Mouse (Mus musculus): Measurements from ENCODE around the gene Kcna3. TPM values are rescaled to one million over a fixed set of nuclear protein-coding genes. Genes with fewer than 3 reads are reported as not detected.
A peak's percentile ranks its signal among the peaks of the same experiment; 100 is the strongest.

Kcna3 gene
- total RNA-seq (2014; rRNA removed; ENCODE audit: low replicate concordance) (1.7 TPM in 1 of 2 replicates, not detected in the other), polyA plus RNA-seq (2015; fragmentation: Nextera tagmentation; extraction: Ambion mirVana) (0.10 and 0.19 TPM in 2 replicates)

DNA sequence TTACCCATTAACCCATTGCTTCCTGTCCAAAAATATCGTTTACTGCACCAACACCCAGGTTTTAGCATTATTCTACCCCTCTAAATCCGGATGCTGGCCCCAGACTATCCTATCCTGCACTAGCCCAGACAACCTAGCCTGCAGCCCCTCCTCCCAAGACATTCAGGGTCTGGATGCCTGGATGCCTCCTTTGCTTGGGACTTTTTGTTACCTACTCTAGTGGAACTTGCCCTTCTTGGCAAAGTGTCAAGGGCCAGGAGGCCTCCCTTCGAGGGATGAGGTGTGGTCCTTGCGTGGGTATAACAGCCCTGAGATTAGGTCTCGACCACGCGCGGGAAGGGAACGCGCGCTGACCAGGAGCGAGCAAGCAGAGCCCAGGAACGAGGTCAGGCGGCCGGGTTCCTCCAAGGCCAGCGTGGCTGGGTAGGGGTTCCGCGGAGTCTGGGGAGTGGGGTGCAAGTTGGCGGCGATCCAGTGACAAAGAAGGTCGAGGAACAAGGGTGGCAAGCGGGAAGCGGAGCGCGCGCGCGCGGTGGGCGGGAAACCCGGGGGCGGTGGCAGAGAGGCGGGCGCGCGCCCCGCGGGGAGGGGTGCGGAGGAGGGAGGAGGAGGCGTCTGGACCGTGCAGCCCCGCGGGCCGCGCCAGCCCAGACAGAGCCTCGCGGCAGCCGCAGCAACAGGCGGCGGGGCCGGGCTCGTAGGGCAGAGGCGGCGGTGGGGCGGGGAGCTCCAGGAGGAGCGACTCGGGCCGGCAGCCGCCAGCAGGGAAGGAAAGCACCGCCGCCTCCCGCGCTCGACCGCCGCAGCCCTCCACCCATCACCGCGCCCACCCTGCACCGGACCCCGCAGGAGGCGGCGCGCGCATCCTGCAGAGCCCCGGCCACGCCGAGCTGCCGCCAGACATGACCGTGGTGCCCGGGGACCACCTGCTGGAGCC, at the start of gene Kcna3:
Kcna3 (plus strand) TSS at position 649 of the 937 bp plus-strand sequence.
- 1% methylated on average over 51 of the region's 80 CpGs for WGBS
- peak; percentile 36 for DNase-seq (ENCODE audit: low spot score)
- H3K4me1 ChIP-seq (ENCODE audit: control insufficient read depth, insufficient read depth) = 0 out of 2 replicates have a peak, but pooled peaks cover 4% of the 10 kb centered on the region
- TF ChIP-seq CTCF (IDR thresholded peaks at IDR 0.05; ENCODE audit: low read depth) (no peak), EP300 (IDR thresholded peaks at IDR 0.05; ENCODE audit: low read depth) (no peak)
- H3K36me3 ChIP-seq (replicated peaks; ENCODE audit: control insufficient read depth, insufficient read depth, low read length) = no peaks in the 10 kb centered on the region
- ATAC-seq (ENCODE audit: insufficient read depth, low read depth) = peak; percentile 86
- peak within 1 kb of the TSS; percentile 66 for H3K4me3 ChIP-seq (ENCODE audit: low read depth, low read length)
- H3K9ac ChIP-seq (replicated peaks; ENCODE audit: low read depth, low read length) = peak within 1 kb of the TSS; percentile 53
- peak within 1 kb of the TSS; percentile 95 for H3K4me2 ChIP-seq (ENCODE audit: low read depth, low read length)
- H3K9me3 ChIP-seq (replicated peaks; ENCODE audit: control insufficient read depth, low read length) = no peaks in the 10 kb centered on the region
- no peak within 1 kb of the TSS for H3K27ac ChIP-seq (ENCODE audit: low read depth)
- peaks cover 22% of the 10 kb centered on the region for H3K27me3 ChIP-seq (ENCODE audit: control insufficient read depth, insufficient read depth, low read length)

GRCm38 (mm10) chr3:106991334-106991733, 44.6 kb upstream of the Kcna3 start:
- Histone ChIP-seq H3K4me3 (ENCODE audit: low read depth, low read length) (no peak overlapping the region), H3K27ac (ENCODE audit: low read depth) (no peak overlapping the region), H3K4me2 (ENCODE audit: low read depth, low read length) (no peak overlapping the region), H3K4me1 (ENCODE audit: control insufficient read depth, insufficient read depth) (no peaks in the 10 kb centered on the region), H3K9ac (replicated peaks; ENCODE audit: low read depth, low read length) (no peak overlapping the region), H3K36me3 (replicated peaks; ENCODE audit: control insufficient read depth, insufficient read depth, low read length) (no peaks in the 10 kb centered on the region), H3K9me3 (replicated peaks; ENCODE audit: control insufficient read depth, low read length) (no peaks in the 10 kb centered on the region), H3K27me3 (ENCODE audit: control insufficient read depth, insufficient read depth, low read length) (no peaks in the 10 kb centered on the region)
- DNase-seq (ENCODE audit: low spot score) (no peak), ATAC-seq (ENCODE audit: insufficient read depth, low read depth) (no peak)
- WGBS = 83% methylated on average over 1 of the region's 1 CpGs
- TF ChIP-seq CTCF (IDR thresholded peaks at IDR 0.05; ENCODE audit: low read depth) (no peak), EP300 (IDR thresholded peaks at IDR 0.05; ENCODE audit: low read depth) (no peak)

GRCm38 (mm10) chr3:106995347-106995746, 40.6 kb upstream of the Kcna3 start:
- no peak for DNase-seq (ENCODE audit: low spot score)
- Histone ChIP-seq H3K9me3 (replicated peaks; ENCODE audit: control insufficient read depth, low read length) (no peaks in the 10 kb centered on the region), H3K36me3 (replicated peaks; ENCODE audit: control insufficient read depth, insufficient read depth, low read length) (no peaks in the 10 kb centered on the region), H3K9ac (replicated peaks; ENCODE audit: low read depth, low read length) (no peak overlapping the region), H3K4me2 (ENCODE audit: low read depth, low read length) (no peak overlapping the region), H3K4me1 (ENCODE audit: control insufficient read depth, insufficient read depth) (no peaks in the 10 kb centered on the region), H3K27me3 (ENCODE audit: control insufficient read depth, insufficient read depth, low read length) (no peaks in the 10 kb centered on the region), H3K27ac (ENCODE audit: low read depth) (no peak overlapping the region), H3K4me3 (ENCODE audit: low read depth, low read length) (no peak overlapping the region)
- no peak for ATAC-seq (ENCODE audit: insufficient read depth, low read depth)
- WGBS = 60% methylated on average over 1 of the region's 1 CpGs
- TF ChIP-seq CTCF (IDR thresholded peaks at IDR 0.05; ENCODE audit: low read depth) (no peak), EP300 (IDR thresholded peaks at IDR 0.05; ENCODE audit: low read depth) (no peak)

DNA sequence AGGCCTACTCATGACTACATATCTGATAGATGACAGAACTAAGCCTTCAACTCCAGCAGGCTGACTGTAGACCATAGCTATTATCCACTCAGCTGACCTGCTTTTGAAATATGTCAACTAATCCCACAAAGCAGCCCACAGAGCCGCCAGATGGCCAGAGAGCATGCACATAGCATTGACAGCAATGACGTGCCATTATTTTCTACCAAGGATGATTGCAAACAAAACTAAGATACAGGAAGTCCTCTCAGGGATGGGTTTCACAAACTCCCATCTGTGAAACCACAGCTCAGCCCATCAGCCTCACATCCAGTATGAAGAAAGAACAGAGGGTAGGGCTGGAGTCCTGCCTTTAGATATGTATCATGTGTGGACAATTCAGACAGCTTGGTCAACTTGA, 39.8 kb upstream of the Kcna3 start:
- Histone ChIP-seq H3K4me1 (ENCODE audit: control insufficient read depth, insufficient read depth) (no peaks in the 10 kb centered on the region), H3K27ac (ENCODE audit: low read depth) (no peak overlapping the region), H3K9ac (replicated peaks; ENCODE audit: low read depth, low read length) (no peak overlapping the region), H3K36me3 (replicated peaks; ENCODE audit: control insufficient read depth, insufficient read depth, low read length) (no peaks in the 10 kb centered on the region), H3K4me3 (ENCODE audit: low read depth, low read length) (no peak overlapping the region), H3K4me2 (ENCODE audit: low read depth, low read length) (no peak overlapping the region), H3K27me3 (ENCODE audit: control insufficient read depth, insufficient read depth, low read length) (no peaks in the 10 kb centered on the region), H3K9me3 (replicated peaks; ENCODE audit: control insufficient read depth, low read length) (no peaks in the 10 kb centered on the region)
- WGBS = 65% methylated on average over 2 of the region's 2 CpGs
- no peak for TF ChIP-seq CTCF (IDR thresholded peaks at IDR 0.05; ENCODE audit: low read depth)
- TF ChIP-seq EP300 (IDR thresholded peaks at IDR 0.05; ENCODE audit: low read depth) = no peak
- DNase-seq (ENCODE audit: low spot score) = no peak
- ATAC-seq (ENCODE audit: insufficient read depth, low read depth) = no peak

GRCm38 (mm10) chr3:106998370-106998769, 37.6 kb upstream of the Kcna3 start:
- H3K9ac ChIP-seq (replicated peaks; ENCODE audit: low read depth, low read length) = no peak overlapping the region
- no peak overlapping the region for H3K4me2 ChIP-seq (ENCODE audit: low read depth, low read length)
- no peaks in the 10 kb centered on the region for H3K36me3 ChIP-seq (replicated peaks; ENCODE audit: control insufficient read depth, insufficient read depth, low read length)
- H3K9me3 ChIP-seq (replicated peaks; ENCODE audit: control insufficient read depth, low read length) = no peaks in the 10 kb centered on the region
- 58% methylated on average over 1 of the region's 1 CpGs for whole genome bisulfite sequencing
- no peak overlapping the region for H3K27ac ChIP-seq (ENCODE audit: low read depth)
- TF ChIP-seq EP300 (IDR thresholded peaks at IDR 0.05; ENCODE audit: low read depth) = no peak
- TF ChIP-seq CTCF (IDR thresholded peaks at IDR 0.05; ENCODE audit: low read depth) = no peak
- H3K27me3 ChIP-seq (ENCODE audit: control insufficient read depth, insufficient read depth, low read length) = no peaks in the 10 kb centered on the region
- no peak overlapping the region for H3K4me3 ChIP-seq (ENCODE audit: low read depth, low read length)
- ATAC-seq (ENCODE audit: insufficient read depth, low read depth) = no peak
- no peaks in the 10 kb centered on the region for H3K4me1 ChIP-seq (ENCODE audit: control insufficient read depth, insufficient read depth)
- no peak for DNase-seq (ENCODE audit: low spot score)

Measured in heart, postnatal 0 days (tissue).